Mouse (Mus musculus) heart, embryonic 14.5 days (tissue): ENCODE results near the gene A030005L19Rik. TPM values are rescaled to one million over a fixed set of nuclear protein-coding genes. Genes with fewer than 3 reads are reported as not detected.
"Not testable (repeated sequence)": the region's sequence is repeated elsewhere in the genome, so short reads cannot be mapped to it uniquely, and the experiment has no call there.

Experiments used
- ATAC-seq: fragments of 200-750 bp; cut with Nextera tagmentation; 2 replicates; pipeline ENCODE4 v1.8.0; 2017; ENCODE audit warnings: low read depth, moderate TSS enrichment; ENCODE audit not compliant: insufficient number of reproducible peaks, insufficient read depth, low FRiP score
- H3K27ac ChIP-seq, 2 experiments: fragments of 200-500 bp in 1 of 2; fragments of 300-500 bp in 1 of 2; sonication (generic) in 1 of 2; replicated peaks in 1 of 2; 2 replicates each; pipeline ENCODE4 v1.5.1; 2012 to 2014; ENCODE audit warnings: low read depth in 2 of 2, low read length in 2 of 2, control low read depth in 1 of 2, mild to moderate bottlenecking in 1 of 2, mixed read lengths in 1 of 2; ENCODE audit not compliant: control insufficient read depth in 1 of 2, insufficient read depth in 1 of 2
- H3K27me3 ChIP-seq: fragments of 300-500 bp; sonication (generic); 2 replicates; pipeline ENCODE4 v1.6.1; 2014; ENCODE audit warnings: mild to moderate bottlenecking, low read length, control low read depth; ENCODE audit not compliant: control insufficient read depth, insufficient read depth
- H3K36me3 ChIP-seq: fragments of 300-500 bp; sonication (generic); 2 replicates; pipeline ENCODE4 v1.6.1; 2014; ENCODE audit warnings: mild to moderate bottlenecking, control low read depth, low read length, mixed read lengths; ENCODE audit not compliant: control insufficient read depth, insufficient read depth
- H3K4me1 ChIP-seq, 2 experiments: fragments of 200-500 bp in 1 of 2; fragments of 300-500 bp in 1 of 2; sonication (generic) in 1 of 2; 2 replicates each; pipeline ENCODE4 v1.6.1; 2012 to 2014; ENCODE audit warnings: low read length in 2 of 2, control low read depth in 1 of 2, mixed read lengths in 1 of 2; ENCODE audit not compliant: control insufficient read depth in 2 of 2, insufficient read depth in 2 of 2
- H3K4me2 ChIP-seq: fragments of 300-500 bp; sonication (generic); 2 replicates; pipeline ENCODE4 v1.6.1; 2014; ENCODE audit warnings: mild to moderate bottlenecking, low read length
- H3K4me3 ChIP-seq, 2 experiments: fragments of 200-500 bp in 1 of 2; fragments of 300-500 bp in 1 of 2; sonication (generic) in 1 of 2; 2 replicates each; pipeline ENCODE4 v1.5.1; 2012 to 2014; ENCODE audit warnings: low read length in 2 of 2, mild to moderate bottlenecking in 2 of 2, control low read depth in 1 of 2, low read depth in 1 of 2, moderate library complexity in 1 of 2; ENCODE audit not compliant: control insufficient read depth in 1 of 2, insufficient read depth in 1 of 2
- H3K9ac ChIP-seq: fragments of 300-500 bp; sonication (generic); 2 replicates; pipeline ENCODE4 v1.6.1; 2014; ENCODE audit warnings: mild to moderate bottlenecking, low read length
- H3K9me3 ChIP-seq: fragments of 300-500 bp; sonication (generic); 2 replicates; pipeline ENCODE4 v1.6.1; 2016; ENCODE audit warnings: low read length, control low read depth; ENCODE audit not compliant: control insufficient read depth
- WGBS: fragments of 180-500 bp; shearing (Covaris S2); extraction: QIAGEN DNeasy Blood & Tissue Kit; methylation state at CpG from one replicate; pipeline ENCODE4 v1.1.7; 2014; 5-methylcytosine and 5-hydroxymethylcytosine counted together
- polyA plus RNA-seq: library from polyadenylated mRNA; unstranded; fragments of >200 nt; fragmentation: Nextera tagmentation; extraction: Ambion mirVana; gene quantifications from 2 replicates; pipeline ENCODE4 v1.2.1, GENCODE M21; 2014

Gene A030005L19Rik
- polyA plus RNA-seq, 1 experiment from 2014 or later, result not detected

DNA sequence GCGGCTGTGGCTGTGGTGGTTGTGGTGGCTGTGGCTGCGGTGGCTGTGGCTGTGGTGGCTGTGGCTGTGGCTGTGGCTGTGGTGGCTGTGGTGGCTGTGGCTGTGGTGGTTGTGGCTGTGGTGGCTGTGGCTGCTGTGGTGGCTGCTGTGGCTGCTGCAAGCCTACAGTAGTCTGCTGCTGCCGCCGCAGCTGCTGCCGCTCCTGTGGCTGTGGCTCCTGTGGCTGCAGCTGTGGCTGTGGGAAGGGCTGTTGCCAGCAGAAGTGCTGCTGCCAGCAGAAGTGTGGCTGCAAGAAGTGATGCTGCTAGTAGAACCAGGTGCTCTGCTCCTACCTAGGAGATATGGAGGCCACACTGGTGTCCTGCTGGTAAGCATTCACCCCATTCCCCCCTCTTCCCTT, 309 bp downstream of the A030005L19Rik start:
- not testable (repeated sequence) for H3K4me3 ChIP-seq, H3K4me2 ChIP-seq, H3K4me1 ChIP-seq, H3K27ac ChIP-seq, H3K9ac ChIP-seq, H3K27me3 ChIP-seq, H3K9me3 ChIP-seq, ATAC-seq, H3K36me3 ChIP-seq
- WGBS, result 94% methylated on average over 5 of the region's 5 CpGs

DNA sequence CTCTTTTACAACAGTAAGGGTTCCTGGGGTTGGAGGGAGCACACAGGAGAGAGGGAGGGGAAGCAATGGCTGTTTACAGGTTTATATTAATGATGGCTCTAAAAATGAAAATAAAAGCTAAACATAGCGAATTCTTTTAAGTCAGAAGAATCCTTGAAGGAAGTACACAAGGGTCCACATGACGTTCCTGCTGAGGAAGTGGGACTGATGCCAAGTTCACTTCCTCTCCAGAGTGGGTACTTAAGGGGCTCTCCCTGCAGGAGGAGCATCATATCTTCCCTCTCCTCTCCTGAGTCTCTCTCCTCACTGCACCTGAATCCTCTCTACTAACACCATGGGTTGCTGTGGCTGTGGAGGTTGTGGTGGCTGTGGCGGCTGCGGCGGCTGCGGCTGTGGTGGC, 11.5 kb downstream of the A030005L19Rik start, which contains the start of gene A030014E15Rik:
A030014E15Rik (plus strand) TSS at position 268 of the 400 bp plus-strand sequence.
- Histone ChIP-seq H3K36me3 (no peaks in the 10 kb centered on the region), H3K4me2 (no peak within 1 kb of the TSS), H3K27me3 (no peaks in the 10 kb centered on the region), H3K9ac (no peak within 1 kb of the TSS), H3K9me3 (no peaks in the 10 kb centered on the region), H3K4me1 (no peaks in the 10 kb centered on the region), H3K27ac (no peak within 1 kb of the TSS), H3K4me3 (no peak within 1 kb of the TSS)
- no peak for ATAC-seq
- WGBS, result 81% methylated on average over 6 of the region's 6 CpGs

DNA sequence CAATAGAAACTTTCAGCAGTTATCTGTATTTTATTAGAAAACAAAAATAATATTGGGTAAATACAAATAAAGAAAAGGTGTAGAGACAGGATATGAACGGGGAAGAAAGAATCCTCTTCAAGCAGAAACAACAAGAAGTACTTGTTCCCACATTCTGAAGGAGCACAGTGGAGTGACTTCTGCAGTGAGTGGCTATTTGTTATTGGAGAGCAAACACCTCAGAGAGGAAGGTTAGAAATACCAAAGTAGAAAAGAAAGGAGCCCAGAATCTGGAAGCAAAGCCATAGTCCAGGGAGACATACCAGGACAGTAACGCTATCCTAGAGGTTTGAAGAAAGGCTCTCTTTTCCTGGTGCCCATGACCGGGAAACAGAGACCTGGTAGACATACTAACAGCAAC, 17.4 kb downstream of the A030005L19Rik start:
- not testable (repeated sequence) for H3K27me3 ChIP-seq, H3K9ac ChIP-seq, H3K4me3 ChIP-seq, H3K9me3 ChIP-seq, H3K4me2 ChIP-seq, H3K4me1 ChIP-seq, H3K36me3 ChIP-seq, H3K27ac ChIP-seq, ATAC-seq
- 86% methylated on average over 1 of the region's 3 CpGs for WGBS

- ATAC-seq, H3K4me2 ChIP-seq, H3K4me1 ChIP-seq: not testable (repeated sequence)
Measured at GRCm38 (mm10) chr1:82931326-82931725, 18.2 kb downstream of the A030005L19Rik start, which contains the start of gene Gm6217. TSS of gene Gm6217 (minus strand) at chr1:82931399.

GRCm38 (mm10) chr1:82938666-82939065, 25.5 kb downstream of the A030005L19Rik start:
- no peak overlapping the region for H3K27ac ChIP-seq
- H3K36me3 ChIP-seq, result no peaks in the 10 kb centered on the region
- no peak for ATAC-seq
- no peak overlapping the region for H3K4me3 ChIP-seq
- H3K4me1 ChIP-seq, result no peaks in the 10 kb centered on the region
- H3K27me3 ChIP-seq, result no peaks in the 10 kb centered on the region
- WGBS, result 83% methylated on average over 5 of the region's 5 CpGs
- H3K9me3 ChIP-seq, result peaks cover 11% of the 10 kb centered on the region; the same call in 1 of the 2 replicates
- no peak overlapping the region for H3K9ac ChIP-seq
- H3K4me2 ChIP-seq, result no peak overlapping the region

More at GRCm38 (mm10) chr1:82931326-82931725, 18.2 kb downstream of the A030005L19Rik start, which contains the start of gene Gm6217:
- WGBS, result no CpG with 5 or more reads among the region's 6 CpGs
- not testable (repeated sequence) for H3K36me3 ChIP-seq, H3K9me3 ChIP-seq, H3K9ac ChIP-seq, H3K27me3 ChIP-seq, H3K27ac ChIP-seq, H3K4me3 ChIP-seq

GRCm38 (mm10) chr1:82942505-82942904, 29.4 kb downstream of the A030005L19Rik start:
- not testable (repeated sequence) for H3K27ac ChIP-seq, H3K9ac ChIP-seq, H3K36me3 ChIP-seq, H3K4me1 ChIP-seq, H3K4me3 ChIP-seq, ATAC-seq, H3K4me2 ChIP-seq, H3K9me3 ChIP-seq, H3K27me3 ChIP-seq
- WGBS, result 68% methylated on average over 1 of the region's 2 CpGs

- H3K4me2 ChIP-seq, H3K4me1 ChIP-seq, H3K4me3 ChIP-seq, ATAC-seq, H3K9me3 ChIP-seq, H3K36me3 ChIP-seq, H3K9ac ChIP-seq, H3K27me3 ChIP-seq, H3K27ac ChIP-seq: not testable (repeated sequence)
- no CpG with 5 or more reads among the region's 6 CpGs for WGBS
Measured at GRCm38 (mm10) chr1:82943295-82943694, 30.2 kb downstream of the A030005L19Rik start, which contains the start of gene A030003K21Rik. TSS of gene A030003K21Rik (minus strand) at chr1:82943388.

GRCm38 (mm10) chr1:82946029-82946428, 32.9 kb downstream of the A030005L19Rik start:
- 100% methylated on average over 2 of the region's 2 CpGs for WGBS
- H3K36me3 ChIP-seq, H3K4me2 ChIP-seq, H3K27me3 ChIP-seq, H3K9ac ChIP-seq, ATAC-seq, H3K9me3 ChIP-seq, H3K4me3 ChIP-seq, H3K4me1 ChIP-seq, H3K27ac ChIP-seq: not testable (repeated sequence)
